Mouse (Mus musculus) forebrain, embryonic 10.5 days (tissue): ENCODE measurements around the gene Zfp60. TPM values are rescaled to one million over a fixed set of nuclear protein-coding genes. Genes with fewer than 3 reads are reported as not detected.
A peak's percentile ranks its signal among the peaks of the same experiment; 100 is the strongest.

Experiments used
- DNase-seq: peaks from one replicate; pipeline ENCODE4 v3.0.0-alpha.2; 2017; ENCODE audit warnings: low spot score; ENCODE audit errors: extremely low spot score
- H3K27ac ChIP-seq: fragments of 300-500 bp; sonication (generic); 2 replicates; pipeline ENCODE4 v1.5.1; 2016; ENCODE audit warnings: mild to moderate bottlenecking
- H3K27me3 ChIP-seq: fragments of 300-500 bp; sonication (generic); 2 replicates; pipeline ENCODE4 v1.6.1; 2016; ENCODE audit warnings: mild to moderate bottlenecking; ENCODE audit not compliant: poor library complexity, severe bottlenecking
- H3K36me3 ChIP-seq: fragments of 300-500 bp; sonication (generic); replicated peaks from 2 replicates; pipeline ENCODE4 v1.6.1; 2016; ENCODE audit warnings: mild to moderate bottlenecking, moderate library complexity
- H3K4me1 ChIP-seq: fragments of 300-500 bp; sonication (generic); 2 replicates; pipeline ENCODE4 v1.6.1; 2016
- H3K4me3 ChIP-seq: fragments of 300-500 bp; sonication (generic); 2 replicates; pipeline ENCODE4 v1.5.1; 2016; ENCODE audit warnings: mild to moderate bottlenecking, moderate library complexity
- H3K9me3 ChIP-seq: fragments of 300-500 bp; sonication (generic); 2 replicates; pipeline ENCODE4 v1.6.1; 2016; ENCODE audit warnings: mild to moderate bottlenecking, moderate library complexity
- WGBS: fragments of 180-500 bp; shearing (Covaris S2); methylation state at CpG from one replicate; pipeline ENCODE4 v1.1.7; 2016; 5-methylcytosine and 5-hydroxymethylcytosine counted together
- polyA plus RNA-seq: library from polyadenylated mRNA; unstranded; fragments of >200 nt; fragmentation: Nextera tagmentation; extraction: Ambion mirVana; gene quantifications from 2 replicates; pipeline ENCODE4 v1.2.1, GENCODE M21; 2016

Zfp60 gene
- 70.8 and 76.5 TPM in 2 replicates for polyA plus RNA-seq

DNA sequence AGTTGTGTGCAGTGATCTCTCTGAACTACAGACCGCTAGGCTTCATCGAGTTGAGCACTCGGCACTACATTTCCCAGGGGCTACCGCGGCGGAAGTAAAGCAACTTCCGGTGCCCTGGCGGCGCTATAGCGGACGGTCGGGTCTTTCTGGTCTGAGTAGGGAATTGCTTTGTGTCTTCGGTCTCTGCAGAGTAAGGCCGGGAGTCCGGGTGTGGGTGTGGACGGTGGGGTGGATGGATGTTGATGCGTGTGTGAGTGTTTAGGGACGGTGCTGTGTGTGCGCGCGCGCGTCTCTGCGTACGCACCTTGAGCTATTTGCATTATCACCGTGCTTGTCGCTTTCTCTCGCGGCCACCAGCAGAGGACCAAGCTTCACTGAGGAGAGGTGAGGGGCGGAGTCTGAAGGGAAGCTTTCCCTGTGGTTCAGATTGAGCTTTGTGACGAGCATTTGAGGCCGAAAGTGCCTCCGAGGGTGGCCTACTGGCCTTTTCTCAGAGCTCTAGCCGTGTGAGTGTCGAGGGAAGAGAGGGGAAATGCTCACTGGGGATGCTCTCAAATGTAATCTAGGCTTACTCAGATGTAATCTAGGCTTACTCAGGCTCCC lies at the start of gene Zfp60:
TSS of gene Zfp60 (plus strand) at position 109 of the 603 bp plus-strand sequence.
- Histone ChIP-seq H3K4me1 (peaks cover 53% of the 10 kb centered on the region), H3K9me3 (no peaks in the 10 kb centered on the region), H3K27me3 (no peaks in the 10 kb centered on the region), H3K4me3 (peak within 1 kb of the TSS; percentile 69), H3K27ac (peak within 1 kb of the TSS; percentile 96), H3K36me3 (peaks cover 17% of the 10 kb centered on the region)
- peak; percentile 91 for DNase-seq
- whole genome bisulfite sequencing: under 1% methylated on average over 35 of the region's 35 CpGs

DNA sequence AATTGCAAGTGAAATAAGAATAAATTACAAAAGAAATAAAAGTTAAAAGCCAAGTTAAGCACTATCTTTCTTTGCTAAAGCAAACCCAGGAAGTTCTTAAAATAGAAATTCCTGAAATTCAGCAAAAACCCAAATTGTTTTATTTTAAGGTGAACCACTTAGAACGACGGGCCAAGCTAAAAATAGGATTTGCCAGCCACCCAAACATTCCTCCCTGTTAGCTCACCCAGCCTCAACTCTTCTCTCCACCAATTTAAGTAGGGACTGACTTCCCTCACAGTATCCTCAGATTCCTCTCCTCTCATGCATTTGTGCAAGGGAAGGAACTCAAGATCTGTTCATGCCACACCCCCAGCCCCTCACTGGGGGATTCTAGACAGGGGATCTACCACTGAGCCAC lies 48.0 kb upstream of the Zfp60 start:
- Histone ChIP-seq H3K36me3 (no peaks in the 10 kb centered on the region), H3K27ac (no peak overlapping the region), H3K4me1 (peaks cover 10% of the 10 kb centered on the region), H3K9me3 (no peaks in the 10 kb centered on the region), H3K27me3 (no peaks in the 10 kb centered on the region), H3K4me3 (no peak overlapping the region)
- no peak for DNase-seq
- WGBS: 84% methylated on average over 2 of the region's 2 CpGs

DNA sequence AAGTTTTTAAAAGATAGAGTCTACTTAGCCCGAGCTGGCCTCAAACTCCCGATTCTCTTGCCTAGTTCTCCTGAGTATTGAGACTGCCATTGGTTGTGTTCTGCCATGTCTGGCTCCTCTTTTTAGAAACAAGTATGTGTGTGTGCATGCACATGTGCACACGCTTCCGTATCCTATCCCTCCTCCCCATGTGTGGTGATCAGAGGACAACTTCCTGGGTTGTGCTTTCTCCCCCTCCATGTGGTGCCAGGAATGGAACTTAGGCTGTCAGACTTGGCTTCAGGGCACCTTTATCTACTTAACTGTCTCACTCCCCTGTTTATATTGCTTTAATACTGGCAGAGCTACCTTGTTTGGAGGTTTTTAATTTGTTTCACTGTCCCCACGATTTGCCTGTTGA lies 46.0 kb upstream of the Zfp60 start:
- Histone ChIP-seq H3K27me3 (no peaks in the 10 kb centered on the region), H3K4me1 (peaks cover 20% of the 10 kb centered on the region), H3K27ac (peak overlapping the region; percentile 65), H3K36me3 (no peaks in the 10 kb centered on the region), H3K4me3 (peak overlapping the region; percentile 33), H3K9me3 (no peaks in the 10 kb centered on the region)
- DNase-seq: no peak
- 42% methylated on average over 5 of the region's 5 CpGs for WGBS

DNA sequence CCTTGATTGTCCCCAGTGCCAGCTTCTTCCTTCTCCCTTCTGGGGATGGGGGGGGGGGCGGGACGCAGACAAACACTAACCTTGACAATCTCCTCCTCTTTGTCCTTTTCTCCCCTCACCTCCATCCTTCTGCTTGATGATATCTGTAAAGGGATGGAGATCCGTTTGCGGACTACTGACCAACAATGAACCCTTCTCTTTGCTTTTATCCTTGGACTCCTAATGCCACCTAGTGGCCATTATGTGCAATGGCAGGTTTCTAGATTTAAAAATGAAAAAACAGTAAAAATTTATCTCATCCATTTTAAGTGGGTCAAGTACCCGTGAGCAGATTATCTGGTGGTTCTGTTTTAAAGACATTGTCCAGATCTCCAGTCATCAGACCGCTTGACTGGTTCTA lies 45.5 kb upstream of the Zfp60 start:
- Histone ChIP-seq H3K27me3 (no peaks in the 10 kb centered on the region), H3K27ac (peak overlapping the region; percentile 65), H3K36me3 (no peaks in the 10 kb centered on the region), H3K4me1 (peaks cover 24% of the 10 kb centered on the region), H3K4me3 (peak overlapping the region; percentile 33), H3K9me3 (no peaks in the 10 kb centered on the region)
- peak; percentile 29 for DNase-seq
- 3% methylated on average over 6 of the region's 6 CpGs for WGBS

DNA sequence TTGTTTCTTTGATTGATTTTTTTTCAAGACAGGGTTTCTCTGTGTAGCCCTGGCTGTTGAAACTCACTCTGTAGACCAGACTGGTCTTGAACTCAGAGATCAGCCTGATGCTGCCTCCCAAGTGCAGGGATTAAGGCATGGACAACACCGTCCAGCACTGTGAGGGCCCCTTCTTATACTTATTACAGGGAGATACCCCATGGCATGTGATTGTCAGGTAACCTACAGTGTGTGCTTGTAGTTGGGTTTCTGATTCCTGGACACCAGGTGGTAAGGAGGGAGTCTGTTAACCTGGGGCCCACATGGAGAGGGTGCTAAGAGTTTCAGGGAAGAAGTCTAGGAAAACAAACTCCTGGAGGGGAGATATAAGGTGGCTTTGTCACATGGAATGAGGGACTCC lies 44.1 kb upstream of the Zfp60 start:
- Histone ChIP-seq H3K27me3 (no peaks in the 10 kb centered on the region), H3K27ac (no peak overlapping the region), H3K4me3 (no peak overlapping the region), H3K36me3 (no peaks in the 10 kb centered on the region), H3K9me3 (no peaks in the 10 kb centered on the region), H3K4me1 (peaks cover 24% of the 10 kb centered on the region)
- 85% methylated on average over 1 of the region's 1 CpGs for WGBS
- no peak for DNase-seq

DNA sequence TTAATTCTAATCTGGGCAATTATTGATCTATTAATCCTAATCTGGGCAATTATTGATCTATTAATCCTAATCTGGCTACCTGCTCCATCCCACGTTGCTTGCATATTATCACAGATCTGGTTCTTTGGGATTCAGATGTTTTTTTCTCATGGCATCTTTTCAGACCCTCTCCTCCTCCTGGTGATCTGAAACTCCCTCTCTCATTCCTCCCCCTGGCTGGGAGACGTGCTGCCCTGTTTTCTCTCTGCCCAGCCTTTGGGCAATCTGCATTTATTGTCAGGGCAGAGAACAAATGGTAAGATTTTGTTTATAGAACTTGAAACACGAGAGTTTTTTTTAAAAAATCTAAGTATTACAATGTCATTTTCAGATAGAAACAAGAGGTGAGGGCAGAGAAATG lies 43.4 kb upstream of the Zfp60 start:
- H3K4me1 ChIP-seq: peaks cover 24% of the 10 kb centered on the region
- DNase-seq: no peak

DNA sequence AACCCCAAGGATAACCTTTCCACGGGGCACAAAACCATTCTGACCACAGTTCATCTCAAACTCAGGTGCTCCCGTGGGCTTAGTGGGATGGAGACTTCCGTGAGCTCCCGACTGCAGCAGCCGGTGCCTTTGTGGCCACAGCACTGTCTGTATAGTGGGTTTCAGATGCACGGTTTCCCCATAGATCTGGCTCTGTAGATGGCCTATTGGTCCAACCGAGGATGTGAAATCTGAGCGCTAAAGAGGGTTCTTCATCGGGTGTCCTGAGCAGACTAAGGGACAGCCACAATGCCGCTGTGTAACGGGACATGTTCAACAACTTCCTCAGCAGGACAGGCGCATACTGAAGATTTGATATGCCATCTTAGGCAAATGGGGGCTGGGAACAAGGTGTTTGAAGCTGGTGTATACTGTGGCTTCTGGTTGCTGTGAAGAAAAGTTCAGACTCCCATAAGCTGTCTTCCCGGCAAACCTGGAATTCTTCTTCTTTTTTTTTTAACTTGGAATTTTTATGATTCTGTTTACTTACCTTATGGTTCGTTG lies 42.9 kb upstream of the Zfp60 start:
- 43% methylated on average over 14 of the region's 14 CpGs for WGBS
- Histone ChIP-seq H3K9me3 (no peaks in the 10 kb centered on the region), H3K27me3 (no peaks in the 10 kb centered on the region), H3K4me1 (peaks cover 24% of the 10 kb centered on the region), H3K36me3 (peaks cover 3% of the 10 kb centered on the region), H3K4me3 (peak overlapping the region; percentile 62), H3K27ac (peak overlapping the region; percentile 90)
- DNase-seq: no peak

More for the DNA sequence above, 43.4 kb upstream of the Zfp60 start:
- Histone ChIP-seq H3K27me3 (no peaks in the 10 kb centered on the region), H3K27ac (no peak overlapping the region), H3K9me3 (no peaks in the 10 kb centered on the region), H3K36me3 (peaks cover 3% of the 10 kb centered on the region), H3K4me3 (peak overlapping the region; percentile 62; the same call in 1 of the 2 replicates)
- WGBS: 75% methylated on average over 3 of the region's 3 CpGs

DNA sequence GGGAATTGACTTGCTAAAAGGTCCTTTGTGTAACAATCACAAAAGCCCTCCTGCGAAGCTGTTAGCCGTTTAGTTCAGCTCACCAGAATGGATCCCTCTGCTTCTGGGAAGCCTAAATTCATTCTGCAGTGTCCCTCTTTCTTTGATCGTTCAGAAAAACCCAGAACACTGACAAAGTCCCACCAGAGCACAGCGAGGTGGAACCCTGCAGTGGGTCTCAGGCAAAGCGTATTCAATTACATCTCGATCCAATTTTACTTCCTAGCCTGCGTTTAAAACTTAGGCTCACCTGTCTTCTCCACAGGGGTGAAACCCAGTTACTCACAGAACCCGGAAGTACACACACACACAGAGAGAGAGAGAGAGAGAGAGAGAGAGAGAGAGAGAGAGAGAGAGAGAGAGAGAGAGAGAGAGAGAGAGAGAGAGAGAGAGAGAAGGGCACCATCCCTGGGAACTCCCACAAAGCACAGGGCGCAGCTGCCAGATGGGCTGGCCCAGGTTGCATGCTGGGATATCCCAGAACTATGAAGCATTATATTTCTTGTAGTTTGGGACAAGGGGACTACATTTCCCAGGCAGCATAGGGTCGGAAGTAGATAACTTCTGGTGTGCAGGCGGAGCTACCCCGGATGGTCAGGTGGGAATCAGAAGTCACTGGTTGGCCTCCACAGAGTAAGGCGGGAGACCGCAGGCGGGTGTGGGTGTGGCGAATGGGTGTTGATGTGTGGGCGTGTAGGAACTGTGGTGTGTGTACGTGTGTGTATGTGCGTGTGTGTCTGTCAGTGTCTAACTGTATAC lies 42.2 kb upstream of the Zfp60 start, which contains the start of gene Zfp607b:
TSS of gene Zfp607b (plus strand) at position 526 of the 798 bp plus-strand sequence.
- Histone ChIP-seq H3K4me3 (peak within 1 kb of the TSS; percentile 62), H3K36me3 (peaks cover 8% of the 10 kb centered on the region), H3K9me3 (no peaks in the 10 kb centered on the region), H3K27ac (peak within 1 kb of the TSS; percentile 90), H3K4me1 (peaks cover 24% of the 10 kb centered on the region), H3K27me3 (no peaks in the 10 kb centered on the region)
- WGBS: under 1% methylated on average over 19 of the region's 19 CpGs
- peak; percentile 89 for DNase-seq

DNA sequence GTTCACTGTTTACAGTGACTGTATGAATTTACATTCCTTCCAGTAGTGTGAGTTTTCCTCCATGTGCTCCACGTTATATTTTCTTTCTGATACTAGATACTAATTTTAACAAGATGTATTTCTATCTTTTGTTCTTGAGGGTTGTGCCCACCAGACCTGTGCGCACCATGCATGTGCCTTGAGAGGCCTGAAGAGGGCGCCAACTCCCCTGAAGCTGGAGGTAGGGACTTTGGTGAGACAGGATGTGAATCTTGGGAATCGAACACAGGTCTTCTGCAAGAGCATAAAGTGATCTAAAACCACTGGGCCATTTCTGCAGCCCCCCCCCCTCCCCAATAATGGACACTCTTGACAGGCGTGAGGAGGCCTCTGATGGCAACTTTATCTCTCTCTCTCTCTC lies 40.1 kb upstream of the Zfp60 start:
- no peaks in the 10 kb centered on the region for H3K9me3 ChIP-seq
- no peak overlapping the region for H3K4me3 ChIP-seq
- WGBS: 55% methylated on average over 5 of the region's 5 CpGs
- DNase-seq: peak; percentile 30
- H3K36me3 ChIP-seq: peaks cover 17% of the 10 kb centered on the region
- H3K27me3 ChIP-seq: no peaks in the 10 kb centered on the region
- H3K4me1 ChIP-seq: peaks cover 19% of the 10 kb centered on the region
- H3K27ac ChIP-seq: no peak overlapping the region

DNA sequence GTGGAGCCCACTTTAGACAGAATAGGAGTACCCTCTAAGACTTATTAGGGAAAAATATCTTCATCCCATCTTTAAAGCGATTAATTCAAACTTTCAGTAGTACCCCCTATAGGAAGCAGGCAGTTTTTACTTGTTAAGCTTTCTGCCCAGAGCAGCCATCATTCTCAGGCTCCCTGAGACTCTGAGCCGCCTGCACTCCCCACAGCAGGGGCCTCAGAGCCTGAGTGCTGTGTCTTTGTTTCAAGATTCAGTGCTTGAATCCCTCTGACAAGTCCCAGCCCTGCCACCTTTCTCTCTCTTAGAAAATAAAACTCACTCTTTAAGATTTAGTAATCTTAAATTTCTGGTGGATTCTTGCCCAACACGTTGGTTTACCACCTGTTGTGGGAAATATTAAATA lies 34.5 kb upstream of the Zfp60 start:
- Histone ChIP-seq H3K36me3 (peaks cover 28% of the 10 kb centered on the region), H3K4me1 (peaks cover 3% of the 10 kb centered on the region; the same call in 1 of the 2 replicates), H3K9me3 (no peaks in the 10 kb centered on the region), H3K27me3 (no peaks in the 10 kb centered on the region), H3K4me3 (no peak overlapping the region), H3K27ac (no peak overlapping the region)
- 22% methylated on average over 3 of the region's 3 CpGs for WGBS
- no peak for DNase-seq

DNA sequence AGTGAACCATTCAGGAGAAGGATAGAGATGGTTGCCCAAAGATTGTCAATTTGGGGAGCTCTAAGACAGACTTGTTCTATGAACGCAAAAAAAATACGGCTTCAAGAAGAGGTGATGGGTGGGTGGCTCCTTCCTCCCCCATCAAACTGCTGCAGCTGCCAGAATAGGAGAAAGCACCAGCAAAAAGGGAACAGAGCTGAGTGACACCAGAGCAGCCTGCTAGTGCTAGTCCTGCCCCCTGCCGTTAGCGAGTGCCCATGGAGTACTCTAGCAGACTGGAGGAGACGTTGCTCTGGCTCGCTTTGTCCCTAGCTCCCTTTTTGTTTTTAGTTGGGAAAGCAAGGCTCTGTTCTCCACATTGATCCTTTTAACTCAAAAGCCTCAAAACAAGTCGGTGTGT lies 20.8 kb upstream of the Zfp60 start:
- H3K36me3 ChIP-seq: no peaks in the 10 kb centered on the region
- H3K9me3 ChIP-seq: peaks cover 37% of the 10 kb centered on the region; the same call in 1 of the 2 replicates
- H3K27ac ChIP-seq: no peak overlapping the region
- no peaks in the 10 kb centered on the region for H3K27me3 ChIP-seq
- DNase-seq: no peak
- H3K4me1 ChIP-seq: no peaks in the 10 kb centered on the region
- WGBS: 90% methylated on average over 7 of the region's 7 CpGs
- H3K4me3 ChIP-seq: no peak overlapping the region

DNA sequence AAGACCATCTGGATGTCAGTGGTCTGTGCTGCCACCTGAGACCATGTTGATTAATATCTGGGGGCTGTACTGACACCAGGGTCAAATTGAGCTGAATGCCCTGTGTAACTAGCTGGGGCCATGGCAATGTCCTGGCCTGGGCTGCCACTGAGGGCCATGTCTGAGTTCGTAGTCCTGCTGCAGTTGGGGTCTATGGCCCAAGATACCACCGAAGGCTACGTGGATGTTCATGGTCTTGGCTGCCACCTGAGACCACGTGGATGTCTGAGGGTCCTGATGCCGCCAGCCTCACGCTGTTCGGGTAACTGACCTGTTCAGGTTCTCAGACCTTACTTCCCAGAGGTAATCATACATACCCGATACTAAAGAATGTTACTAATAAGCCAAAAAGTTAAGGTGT lies 9.2 kb upstream of the Zfp60 start:
- no peak for DNase-seq
- Histone ChIP-seq H3K36me3 (no peaks in the 10 kb centered on the region), H3K27me3 (no peaks in the 10 kb centered on the region), H3K27ac (no peak overlapping the region), H3K9me3 (peaks cover 12% of the 10 kb centered on the region; the same call in 1 of the 2 replicates), H3K4me1 (peaks cover 5% of the 10 kb centered on the region; the same call in 1 of the 2 replicates), H3K4me3 (no peak overlapping the region)
- 95% methylated on average over 8 of the region's 8 CpGs for WGBS
